Mouse (Mus musculus): ENCODE data around the gene Crybg2. TPM values are rescaled to one million over a fixed set of nuclear protein-coding genes. Genes with fewer than 3 reads are reported as not detected.

The Crybg2 gene
- polyA plus RNA-seq, 1 experiment from 2014 or later = 6.1 TPM

- WGBS = 30% methylated on average over 3 of the region's 3 CpGs
- H3K4me2 ChIP-seq = no peak overlapping the region
- H3K36me3 ChIP-seq = peaks cover 17% of the 10 kb centered on the region; the same call in 1 of the 2 replicates
- no peak for ATAC-seq (ENCODE audit: insufficient number of reproducible peaks, insufficient read depth, low FRiP score, low TSS enrichment, low read depth)
- H3K4me1 ChIP-seq (replicated peaks) = peaks cover 25% of the 10 kb centered on the region
- H3K9ac ChIP-seq (replicated peaks) = no peak overlapping the region
- H3K27me3 ChIP-seq = no peaks in the 10 kb centered on the region
- H3K9me3 ChIP-seq = no peaks in the 10 kb centered on the region
- no peak overlapping the region for H3K4me3 ChIP-seq (replicated peaks)
- H3K27ac ChIP-seq = no peak overlapping the region
These were observed 61.7 kb downstream of the Crybg2 start for GRCm38 (mm10) chr4:134122281-134122680.

- Histone ChIP-seq H3K9ac (replicated peaks) (no peak overlapping the region), H3K4me3 (replicated peaks) (no peak overlapping the region), H3K27ac (no peak overlapping the region), H3K4me1 (replicated peaks) (peaks cover 32% of the 10 kb centered on the region), H3K27me3 (no peaks in the 10 kb centered on the region), H3K9me3 (no peaks in the 10 kb centered on the region), H3K4me2 (no peak overlapping the region), H3K36me3 (peaks cover 18% of the 10 kb centered on the region; the same call in 1 of the 2 replicates)
- 92% methylated on average over 6 of the region's 6 CpGs for WGBS
- ATAC-seq (ENCODE audit: insufficient number of reproducible peaks, insufficient read depth, low FRiP score, low TSS enrichment, low read depth) = no peak
These were observed 62.5 kb downstream of the Crybg2 start for GRCm38 (mm10) chr4:134123147-134123546.

- Histone ChIP-seq H3K9ac (replicated peaks) (no peak overlapping the region; the same call in 1 of the 2 replicates), H3K27ac (no peak overlapping the region), H3K27me3 (no peaks in the 10 kb centered on the region), H3K36me3 (peaks cover 18% of the 10 kb centered on the region; the same call in 1 of the 2 replicates), H3K4me2 (peak overlapping the region; percentile 13; the same call in 1 of the 2 replicates), H3K4me1 (replicated peaks) (peaks cover 26% of the 10 kb centered on the region), H3K4me3 (replicated peaks) (no peak overlapping the region), H3K9me3 (no peaks in the 10 kb centered on the region)
- 25% methylated on average over 17 of the region's 17 CpGs for WGBS
- no peak for ATAC-seq (ENCODE audit: insufficient number of reproducible peaks, insufficient read depth, low FRiP score, low TSS enrichment, low read depth)
These were observed 63.3 kb downstream of the Crybg2 start for GRCm38 (mm10) chr4:134123680-134124551.

GRCm38 (mm10) chr4:134125383-134126060, 64.9 kb downstream of the Crybg2 start:
- Histone ChIP-seq H3K27me3 (no peaks in the 10 kb centered on the region), H3K36me3 (peaks cover 20% of the 10 kb centered on the region; the same call in 1 of the 2 replicates), H3K27ac (no peak overlapping the region), H3K4me3 (replicated peaks) (no peak overlapping the region), H3K4me2 (no peak overlapping the region), H3K9ac (replicated peaks) (no peak overlapping the region), H3K9me3 (no peaks in the 10 kb centered on the region), H3K4me1 (replicated peaks) (peaks cover 41% of the 10 kb centered on the region)
- 89% methylated on average over 15 of the region's 15 CpGs for WGBS
- no peak for ATAC-seq (ENCODE audit: insufficient number of reproducible peaks, insufficient read depth, low FRiP score, low TSS enrichment, low read depth)

- ATAC-seq (ENCODE audit: insufficient number of reproducible peaks, insufficient read depth, low FRiP score, low TSS enrichment, low read depth) = no peak
- H3K36me3 ChIP-seq = peaks cover 29% of the 10 kb centered on the region; the same call in 1 of the 2 replicates
- peaks cover 39% of the 10 kb centered on the region for H3K4me1 ChIP-seq (replicated peaks)
- no peaks in the 10 kb centered on the region for H3K9me3 ChIP-seq
- H3K4me3 ChIP-seq (replicated peaks) = no peak overlapping the region
- WGBS = 89% methylated on average over 21 of the region's 21 CpGs
- 0 out of 2 replicates have a peak overlapping the region, but pooled peaks have one; percentile 83 for H3K4me2 ChIP-seq
- H3K27me3 ChIP-seq = no peaks in the 10 kb centered on the region
- H3K27ac ChIP-seq = no peak overlapping the region
- H3K9ac ChIP-seq (replicated peaks) = no peak overlapping the region
These were observed 65.9 kb downstream of the Crybg2 start for GRCm38 (mm10) chr4:134126300-134127120.

- Histone ChIP-seq H3K36me3 (peaks cover 33% of the 10 kb centered on the region; the same call in 1 of the 2 replicates), H3K27ac (no peak overlapping the region), H3K4me2 (peak overlapping the region; percentile 83), H3K9ac (replicated peaks) (no peak overlapping the region; the same call in 1 of the 2 replicates), H3K27me3 (no peaks in the 10 kb centered on the region), H3K4me1 (replicated peaks) (peaks cover 35% of the 10 kb centered on the region), H3K4me3 (replicated peaks) (peak overlapping the region; percentile 86; the same call in 1 of the 2 replicates), H3K9me3 (no peaks in the 10 kb centered on the region)
- 87% methylated on average over 7 of the region's 7 CpGs for WGBS
- no peak for ATAC-seq (ENCODE audit: insufficient number of reproducible peaks, insufficient read depth, low FRiP score, low TSS enrichment, low read depth)
These were observed 66.5 kb downstream of the Crybg2 start for GRCm38 (mm10) chr4:134127121-134127455.

GRCm38 (mm10) chr4:134127793-134128192, 67.2 kb downstream of the Crybg2 start:
- H3K9ac ChIP-seq (replicated peaks) = peak overlapping the region; percentile 82
- H3K4me3 ChIP-seq (replicated peaks) = peak overlapping the region; percentile 86
- H3K4me1 ChIP-seq (replicated peaks) = peaks cover 31% of the 10 kb centered on the region
- H3K27ac ChIP-seq = no peak overlapping the region
- H3K27me3 ChIP-seq = no peaks in the 10 kb centered on the region
- H3K4me2 ChIP-seq = peak overlapping the region; percentile 83
- no peak for ATAC-seq (ENCODE audit: insufficient number of reproducible peaks, insufficient read depth, low FRiP score, low TSS enrichment, low read depth)
- WGBS = 60% methylated on average over 8 of the region's 8 CpGs
- H3K36me3 ChIP-seq = peaks cover 38% of the 10 kb centered on the region; the same call in 1 of the 2 replicates
- no peaks in the 10 kb centered on the region for H3K9me3 ChIP-seq

GRCm38 (mm10) chr4:134128221-134128982, 67.8 kb downstream of the Crybg2 start, which contains the start of gene Sh3bgrl3:
Sh3bgrl3 (minus strand) TSS chr4:134128789.
- peak within 1 kb of the TSS; percentile 86 for H3K4me3 ChIP-seq (replicated peaks)
- H3K9me3 ChIP-seq = no peaks in the 10 kb centered on the region
- peak within 1 kb of the TSS; percentile 83 for H3K4me2 ChIP-seq
- peaks cover 38% of the 10 kb centered on the region; the same call in 1 of the 2 replicates for H3K36me3 ChIP-seq
- peak within 1 kb of the TSS; percentile 91 for H3K27ac ChIP-seq
- WGBS = 1% methylated on average over 50 of the region's 50 CpGs
- peak; percentile 94 for ATAC-seq (ENCODE audit: insufficient number of reproducible peaks, insufficient read depth, low FRiP score, low TSS enrichment, low read depth)
- no peaks in the 10 kb centered on the region for H3K27me3 ChIP-seq
- peak within 1 kb of the TSS; percentile 82 for H3K9ac ChIP-seq (replicated peaks)
- H3K4me1 ChIP-seq (replicated peaks) = peaks cover 31% of the 10 kb centered on the region

GRCm38 (mm10) chr4:134128983-134129362, 68.4 kb downstream of the Crybg2 start:
- H3K9ac ChIP-seq (replicated peaks) = peak overlapping the region; percentile 82
- peak; percentile 57 for ATAC-seq (ENCODE audit: insufficient number of reproducible peaks, insufficient read depth, low FRiP score, low TSS enrichment, low read depth)
- peak overlapping the region; percentile 83 for H3K4me2 ChIP-seq
- no peaks in the 10 kb centered on the region for H3K9me3 ChIP-seq
- under 1% methylated on average over 14 of the region's 14 CpGs for WGBS
- H3K27me3 ChIP-seq = no peaks in the 10 kb centered on the region
- peaks cover 31% of the 10 kb centered on the region for H3K4me1 ChIP-seq (replicated peaks)
- peak overlapping the region; percentile 91 for H3K27ac ChIP-seq
- peak overlapping the region; percentile 86 for H3K4me3 ChIP-seq (replicated peaks)
- peaks cover 40% of the 10 kb centered on the region; the same call in 1 of the 2 replicates for H3K36me3 ChIP-seq

GRCm38 (mm10) chr4:134129482-134129881, 68.9 kb downstream of the Crybg2 start:
- Histone ChIP-seq H3K27me3 (no peaks in the 10 kb centered on the region), H3K9me3 (no peaks in the 10 kb centered on the region), H3K4me2 (peak overlapping the region; percentile 83), H3K4me3 (replicated peaks) (peak overlapping the region; percentile 86), H3K9ac (replicated peaks) (peak overlapping the region; percentile 82), H3K27ac (peak overlapping the region; percentile 91), H3K36me3 (peaks cover 40% of the 10 kb centered on the region; the same call in 1 of the 2 replicates), H3K4me1 (replicated peaks) (peaks cover 31% of the 10 kb centered on the region)
- WGBS = 28% methylated on average over 6 of the region's 6 CpGs
- ATAC-seq (ENCODE audit: insufficient number of reproducible peaks, insufficient read depth, low FRiP score, low TSS enrichment, low read depth) = no peak

Measured in limb, embryonic 12.5 days (tissue).